Mouse (Mus musculus): ENCODE results near the gene Apbb1ip. TPM values are rescaled to one million over a fixed set of nuclear protein-coding genes. Genes with fewer than 3 reads are reported as not detected.
"Not testable (repeated sequence)": the region's sequence is repeated elsewhere in the genome, so short reads cannot be mapped to it uniquely, and the experiment has no call there.

Gene Apbb1ip
- polyA plus RNA-seq, 1 experiment from 2014 or later = 1.6 TPM

GRCm38 (mm10) chr2:22873159-22873558 lies 99.3 kb downstream of the Apbb1ip start:
- WGBS = 86% methylated on average over 1 of the region's 1 CpGs
- Histone ChIP-seq H3K27me3 (ENCODE audit: control insufficient read depth, insufficient read depth, low read length) (no peaks in the 10 kb centered on the region), H3K4me3 (ENCODE audit: low read length) (no peak overlapping the region), H3K27ac (ENCODE audit: low read depth, low read length) (no peak overlapping the region), H3K36me3 (ENCODE audit: control insufficient read depth, insufficient read depth, low read length) (no peaks in the 10 kb centered on the region), H3K9me3 (ENCODE audit: control insufficient read depth, low read length) (no peaks in the 10 kb centered on the region), H3K4me2 (replicated peaks; ENCODE audit: low read depth, low read length) (no peak overlapping the region), H3K9ac (ENCODE audit: low read depth, low read length) (no peak overlapping the region), H3K4me1 (ENCODE audit: control insufficient read depth, insufficient read depth, low read length) (no peaks in the 10 kb centered on the region)
- ATAC-seq (ENCODE audit: low FRiP score, low TSS enrichment) = no peak

- Histone ChIP-seq H3K36me3 (ENCODE audit: control insufficient read depth, insufficient read depth, low read length) (no peaks in the 10 kb centered on the region), H3K4me2 (replicated peaks; ENCODE audit: low read depth, low read length) (no peak overlapping the region), H3K4me3 (ENCODE audit: low read length) (no peak overlapping the region), H3K27me3 (ENCODE audit: control insufficient read depth, insufficient read depth, low read length) (no peaks in the 10 kb centered on the region), H3K4me1 (ENCODE audit: control insufficient read depth, insufficient read depth, low read length) (no peaks in the 10 kb centered on the region), H3K9me3 (ENCODE audit: control insufficient read depth, low read length) (no peaks in the 10 kb centered on the region), H3K27ac (ENCODE audit: low read depth, low read length) (no peak overlapping the region), H3K9ac (ENCODE audit: low read depth, low read length) (no peak overlapping the region)
- ATAC-seq (ENCODE audit: low FRiP score, low TSS enrichment) = no peak
- 49% methylated on average over 9 of the region's 10 CpGs for WGBS
Observed at GRCm38 (mm10) chr2:22874628-22875027, 100.7 kb downstream of the Apbb1ip start.

GRCm38 (mm10) chr2:22876614-22877013 lies 102.7 kb downstream of the Apbb1ip start:
- Histone ChIP-seq H3K27me3 (ENCODE audit: control insufficient read depth, insufficient read depth, low read length) (no peaks in the 10 kb centered on the region), H3K4me1 (ENCODE audit: control insufficient read depth, insufficient read depth, low read length) (no peaks in the 10 kb centered on the region), H3K36me3 (ENCODE audit: control insufficient read depth, insufficient read depth, low read length) (no peaks in the 10 kb centered on the region), H3K9ac (ENCODE audit: low read depth, low read length) (no peak overlapping the region), H3K9me3 (ENCODE audit: control insufficient read depth, low read length) (no peaks in the 10 kb centered on the region), H3K4me3 (ENCODE audit: low read length) (no peak overlapping the region), H3K4me2 (replicated peaks; ENCODE audit: low read depth, low read length) (no peak overlapping the region), H3K27ac (ENCODE audit: low read depth, low read length) (no peak overlapping the region)
- ATAC-seq (ENCODE audit: low FRiP score, low TSS enrichment) = no peak
- WGBS = 91% methylated on average over 3 of the region's 3 CpGs

GRCm38 (mm10) chr2:22878781-22879180 lies 104.9 kb downstream of the Apbb1ip start:
- no peaks in the 10 kb centered on the region for H3K4me1 ChIP-seq (ENCODE audit: control insufficient read depth, insufficient read depth, low read length)
- no peaks in the 10 kb centered on the region for H3K9me3 ChIP-seq (ENCODE audit: control insufficient read depth, low read length)
- H3K4me3 ChIP-seq (ENCODE audit: low read length) = no peak overlapping the region
- H3K27me3 ChIP-seq (ENCODE audit: control insufficient read depth, insufficient read depth, low read length) = no peaks in the 10 kb centered on the region
- H3K36me3 ChIP-seq (ENCODE audit: control insufficient read depth, insufficient read depth, low read length) = no peaks in the 10 kb centered on the region
- no peak for ATAC-seq (ENCODE audit: low FRiP score, low TSS enrichment)
- H3K27ac ChIP-seq (ENCODE audit: low read depth, low read length) = no peak overlapping the region
- 38% methylated on average over 1 of the region's 1 CpGs for WGBS
- H3K4me2 ChIP-seq (replicated peaks; ENCODE audit: low read depth, low read length) = no peak overlapping the region
- H3K9ac ChIP-seq (ENCODE audit: low read depth, low read length) = no peak overlapping the region

- H3K27ac ChIP-seq (ENCODE audit: low read depth, low read length); ATAC-seq (ENCODE audit: low FRiP score, low TSS enrichment): not testable (repeated sequence)
- WGBS = 90% methylated on average over 3 of the region's 3 CpGs
Observed at GRCm38 (mm10) chr2:22880726-22881125, 106.8 kb downstream of the Apbb1ip start.

GRCm38 (mm10) chr2:22894932-22895281 lies 121.0 kb downstream of the Apbb1ip start:
- Histone ChIP-seq H3K27me3 (ENCODE audit: control insufficient read depth, insufficient read depth, low read length) (no peaks in the 10 kb centered on the region), H3K27ac (ENCODE audit: low read depth, low read length) (peak overlapping the region; percentile 59; the same call in 1 of the 2 replicates), H3K4me3 (ENCODE audit: low read length) (peak overlapping the region; percentile 93), H3K36me3 (ENCODE audit: control insufficient read depth, insufficient read depth, low read length) (no peaks in the 10 kb centered on the region), H3K9me3 (ENCODE audit: control insufficient read depth, low read length) (no peaks in the 10 kb centered on the region), H3K9ac (ENCODE audit: low read depth, low read length) (peak overlapping the region; percentile 74; the same call in 1 of the 2 replicates), H3K4me1 (ENCODE audit: control insufficient read depth, insufficient read depth, low read length) (no peaks in the 10 kb centered on the region), H3K4me2 (replicated peaks; ENCODE audit: low read depth, low read length) (peak overlapping the region; percentile 82)
- 22% methylated on average over 9 of the region's 9 CpGs for WGBS
- no peak for ATAC-seq (ENCODE audit: low FRiP score, low TSS enrichment)

More at GRCm38 (mm10) chr2:22880726-22881125, 106.8 kb downstream of the Apbb1ip start:
- not testable (repeated sequence) for H3K4me1 ChIP-seq (ENCODE audit: control insufficient read depth, insufficient read depth, low read length); H3K36me3 ChIP-seq (ENCODE audit: control insufficient read depth, insufficient read depth, low read length); H3K9ac ChIP-seq (ENCODE audit: low read depth, low read length); H3K27me3 ChIP-seq (ENCODE audit: control insufficient read depth, insufficient read depth, low read length); H3K4me2 ChIP-seq (replicated peaks; ENCODE audit: low read depth, low read length); H3K9me3 ChIP-seq (ENCODE audit: control insufficient read depth, low read length); H3K4me3 ChIP-seq (ENCODE audit: low read length)

GRCm38 (mm10) chr2:22895282-22896273 lies 121.7 kb downstream of the Apbb1ip start, which contains the start of gene Pdss1:
Pdss1 (plus strand) TSS chr2:22895522.
- WGBS = under 1% methylated on average over 81 of the region's 81 CpGs
- no peaks in the 10 kb centered on the region for H3K9me3 ChIP-seq (ENCODE audit: control insufficient read depth, low read length)
- H3K4me1 ChIP-seq (ENCODE audit: control insufficient read depth, insufficient read depth, low read length) = no peaks in the 10 kb centered on the region
- peak within 1 kb of the TSS; percentile 82 for H3K4me2 ChIP-seq (replicated peaks; ENCODE audit: low read depth, low read length)
- ATAC-seq (ENCODE audit: low FRiP score, low TSS enrichment) = peak; percentile 99
- H3K9ac ChIP-seq (ENCODE audit: low read depth, low read length) = peak within 1 kb of the TSS; percentile 74
- no peaks in the 10 kb centered on the region for H3K27me3 ChIP-seq (ENCODE audit: control insufficient read depth, insufficient read depth, low read length)
- peak within 1 kb of the TSS; percentile 93 for H3K4me3 ChIP-seq (ENCODE audit: low read length)
- H3K27ac ChIP-seq (ENCODE audit: low read depth, low read length) = peak within 1 kb of the TSS; percentile 59; the same call in 1 of the 2 replicates
- H3K36me3 ChIP-seq (ENCODE audit: control insufficient read depth, insufficient read depth, low read length) = no peaks in the 10 kb centered on the region

GRCm38 (mm10) chr2:22903947-22904346 lies 130.1 kb downstream of the Apbb1ip start:
- H3K4me1 ChIP-seq (ENCODE audit: control insufficient read depth, insufficient read depth, low read length) = no peaks in the 10 kb centered on the region
- H3K9me3 ChIP-seq (ENCODE audit: control insufficient read depth, low read length) = no peaks in the 10 kb centered on the region
- H3K9ac ChIP-seq (ENCODE audit: low read depth, low read length) = no peak overlapping the region
- no peaks in the 10 kb centered on the region for H3K27me3 ChIP-seq (ENCODE audit: control insufficient read depth, insufficient read depth, low read length)
- H3K36me3 ChIP-seq (ENCODE audit: control insufficient read depth, insufficient read depth, low read length) = peaks cover 35% of the 10 kb centered on the region
- ATAC-seq (ENCODE audit: low FRiP score, low TSS enrichment) = no peak
- 97% methylated on average over 3 of the region's 3 CpGs for WGBS
- no peak overlapping the region for H3K4me3 ChIP-seq (ENCODE audit: low read length)
- H3K4me2 ChIP-seq (replicated peaks; ENCODE audit: low read depth, low read length) = no peak overlapping the region
- H3K27ac ChIP-seq (ENCODE audit: low read depth, low read length) = no peak overlapping the region

GRCm38 (mm10) chr2:22914421-22914820 lies 140.5 kb downstream of the Apbb1ip start:
- H3K9ac ChIP-seq (ENCODE audit: low read depth, low read length) = no peak overlapping the region
- H3K27me3 ChIP-seq (ENCODE audit: control insufficient read depth, insufficient read depth, low read length) = no peaks in the 10 kb centered on the region
- no peak overlapping the region for H3K4me2 ChIP-seq (replicated peaks; ENCODE audit: low read depth, low read length)
- no peaks in the 10 kb centered on the region for H3K9me3 ChIP-seq (ENCODE audit: control insufficient read depth, low read length)
- no peak overlapping the region for H3K4me3 ChIP-seq (ENCODE audit: low read length)
- H3K4me1 ChIP-seq (ENCODE audit: control insufficient read depth, insufficient read depth, low read length) = no peaks in the 10 kb centered on the region
- H3K27ac ChIP-seq (ENCODE audit: low read depth, low read length) = no peak overlapping the region
- WGBS = 77% methylated on average over 3 of the region's 3 CpGs
- ATAC-seq (ENCODE audit: low FRiP score, low TSS enrichment) = no peak
- H3K36me3 ChIP-seq (ENCODE audit: control insufficient read depth, insufficient read depth, low read length) = peaks cover 36% of the 10 kb centered on the region

All from kidney, embryonic 14.5 days (tissue).